Mouse (Mus musculus): ENCODE results near the gene Ptpn11.

- TF ChIP-seq FLI1 (IDR thresholded peaks at IDR 0.05; ENCODE audit: low read length) = no peak
- TF ChIP-seq GATA1 (IDR thresholded peaks at IDR 0.05; ENCODE audit: borderline replicate concordance, low read length) = no peak
These were observed 2.9 kb downstream of the Ptpn11 start for GRCm38 (mm10) chr5:121188265-121188664.
